Mouse (Mus musculus): ENCODE results near the gene Rps6ka5. TPM values are rescaled to one million over a fixed set of nuclear protein-coding genes. Genes with fewer than 3 reads are reported as not detected.
A peak's percentile ranks its signal among the peaks of the same experiment; 100 is the strongest.

The Rps6ka5 gene
- polyA plus RNA-seq, 1 experiment from 2014 or later = 14.4 TPM

DNA sequence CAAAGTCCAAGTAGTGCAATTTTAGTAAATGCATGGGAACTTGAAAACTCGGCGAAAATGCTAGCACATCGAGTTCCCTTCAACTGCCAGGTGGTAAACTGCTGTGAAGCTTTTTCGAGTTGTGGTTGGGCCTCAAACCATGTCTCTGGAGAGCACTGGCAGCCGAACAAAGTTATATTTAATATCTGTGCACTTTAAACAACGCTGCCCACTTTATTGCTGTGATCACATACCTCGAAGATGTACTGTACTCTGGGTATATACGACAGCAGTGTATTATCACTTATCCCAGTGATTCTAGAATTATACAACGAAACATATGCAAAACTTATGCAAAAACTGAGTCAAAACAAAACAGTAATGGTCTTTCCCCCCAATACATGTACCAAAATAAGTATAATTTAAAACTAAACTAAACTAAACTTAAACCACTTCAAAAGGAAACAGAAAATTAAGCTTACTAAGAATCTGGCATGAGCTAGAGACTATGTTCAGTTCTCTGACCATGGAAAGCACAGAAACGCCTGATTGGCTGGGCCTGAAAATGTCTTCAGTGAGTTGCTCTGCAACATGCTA is 15.6 kb downstream of the Rps6ka5 start:
- H3K27ac ChIP-seq (ENCODE audit: low read length) = no peak overlapping the region
- H3K9ac ChIP-seq (replicated peaks; ENCODE audit: low read depth, low read length) = no peak overlapping the region
- no peak overlapping the region for H3K4me2 ChIP-seq (ENCODE audit: low read length)
- no peaks in the 10 kb centered on the region for H3K9me3 ChIP-seq (ENCODE audit: control insufficient read depth, low read length)
- no peak overlapping the region for H3K4me3 ChIP-seq (replicated peaks; ENCODE audit: low read length)
- H3K36me3 ChIP-seq (ENCODE audit: control insufficient read depth, insufficient read depth) = no peaks in the 10 kb centered on the region
- no peak for ATAC-seq
- no peaks in the 10 kb centered on the region for H3K27me3 ChIP-seq (replicated peaks; ENCODE audit: control insufficient read depth, insufficient read depth, low read length)
- 77% methylated on average over 10 of the region's 10 CpGs for WGBS
- H3K4me1 ChIP-seq (replicated peaks; ENCODE audit: control insufficient read depth, insufficient read depth, low read length) = 0 out of 2 replicates have a peak, but pooled peaks cover 6% of the 10 kb centered on the region

DNA sequence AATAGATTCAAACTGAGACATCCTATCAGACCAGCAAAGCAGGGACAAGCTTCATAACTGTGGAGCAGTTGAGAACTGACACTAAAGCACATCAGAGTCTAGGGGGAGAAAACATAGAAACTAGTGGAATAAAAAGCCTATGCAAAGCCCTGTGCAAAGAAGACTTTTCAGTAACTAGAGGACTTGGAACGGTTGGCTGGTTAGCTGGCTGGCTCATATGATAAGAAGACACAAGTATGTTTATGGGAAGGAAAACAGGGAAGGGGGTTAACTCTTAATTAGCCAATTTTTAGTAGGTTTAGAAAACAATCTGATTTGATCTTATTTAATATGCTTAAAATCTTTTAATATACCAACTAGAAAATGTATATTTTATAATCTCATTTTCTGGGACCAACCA is 16.4 kb downstream of the Rps6ka5 start:
- Histone ChIP-seq H3K4me2 (ENCODE audit: low read length) (no peak overlapping the region), H3K36me3 (ENCODE audit: control insufficient read depth, insufficient read depth) (no peaks in the 10 kb centered on the region), H3K9me3 (ENCODE audit: control insufficient read depth, low read length) (no peaks in the 10 kb centered on the region), H3K27me3 (replicated peaks; ENCODE audit: control insufficient read depth, insufficient read depth, low read length) (no peaks in the 10 kb centered on the region), H3K27ac (ENCODE audit: low read length) (no peak overlapping the region), H3K4me3 (replicated peaks; ENCODE audit: low read length) (no peak overlapping the region), H3K4me1 (replicated peaks; ENCODE audit: control insufficient read depth, insufficient read depth, low read length) (0 out of 2 replicates have a peak, but pooled peaks cover 6% of the 10 kb centered on the region), H3K9ac (replicated peaks; ENCODE audit: low read depth, low read length) (no peak overlapping the region)
- ATAC-seq = no peak
- 33% methylated on average over 1 of the region's 1 CpGs for WGBS

DNA sequence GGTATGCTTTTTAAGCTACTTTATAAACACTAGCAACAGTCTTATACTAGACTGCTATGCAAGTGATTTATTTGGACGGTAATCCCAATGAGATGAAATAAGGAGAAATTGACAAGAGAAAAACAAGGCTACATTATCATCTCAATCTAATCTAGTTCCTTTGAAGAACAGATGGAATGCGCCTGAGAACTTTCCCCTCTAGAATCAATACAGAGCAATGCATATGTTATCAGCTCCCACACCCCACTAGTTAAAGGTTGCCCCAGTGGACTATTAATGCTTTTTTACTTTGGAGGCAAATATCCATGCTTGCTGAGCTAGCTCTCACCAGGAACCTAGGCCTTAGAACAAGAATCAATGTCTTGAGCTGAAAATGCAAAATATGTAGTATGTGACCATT is 19.5 kb downstream of the Rps6ka5 start:
- Histone ChIP-seq H3K36me3 (ENCODE audit: control insufficient read depth, insufficient read depth) (no peaks in the 10 kb centered on the region), H3K4me3 (replicated peaks; ENCODE audit: low read length) (no peak overlapping the region), H3K9me3 (ENCODE audit: control insufficient read depth, low read length) (no peaks in the 10 kb centered on the region), H3K9ac (replicated peaks; ENCODE audit: low read depth, low read length) (no peak overlapping the region), H3K4me1 (replicated peaks; ENCODE audit: control insufficient read depth, insufficient read depth, low read length) (0 out of 2 replicates have a peak, but pooled peaks cover 6% of the 10 kb centered on the region), H3K27me3 (replicated peaks; ENCODE audit: control insufficient read depth, insufficient read depth, low read length) (no peaks in the 10 kb centered on the region), H3K27ac (ENCODE audit: low read length) (no peak overlapping the region), H3K4me2 (ENCODE audit: low read length) (no peak overlapping the region)
- no peak for ATAC-seq
- WGBS = 96% methylated on average over 2 of the region's 2 CpGs

DNA sequence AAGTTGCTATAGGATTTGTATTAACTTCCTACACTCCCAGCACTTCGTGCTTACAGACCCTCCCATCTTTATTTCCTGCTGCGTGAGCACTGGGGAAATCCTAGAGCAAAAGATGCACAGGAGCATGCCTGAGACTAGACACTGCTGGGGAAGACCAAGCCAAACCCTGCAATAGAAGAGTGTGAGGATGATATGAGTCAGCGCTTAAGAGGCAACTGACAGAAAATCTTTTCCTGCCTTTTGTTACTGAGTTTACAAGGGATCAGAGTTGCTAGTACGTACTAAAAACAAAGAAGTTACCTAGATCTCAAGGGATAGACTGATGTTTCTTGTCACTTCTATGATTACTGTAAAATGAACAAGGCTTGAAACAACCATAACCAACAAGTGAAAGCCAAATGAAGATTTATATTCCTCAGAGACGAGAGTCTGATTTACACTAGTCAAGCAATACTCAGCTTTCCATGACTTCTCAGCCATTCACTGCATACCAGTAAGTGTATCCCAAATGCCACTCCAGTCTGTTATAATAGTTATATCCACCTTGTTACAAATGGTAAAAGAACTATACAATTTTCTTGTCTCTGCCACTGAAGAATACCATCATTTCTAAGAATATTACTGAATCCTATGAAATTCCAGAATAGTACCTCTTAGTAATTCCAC is 21.6 kb downstream of the Rps6ka5 start:
- Histone ChIP-seq H3K27ac (ENCODE audit: low read length) (no peak overlapping the region), H3K27me3 (replicated peaks; ENCODE audit: control insufficient read depth, insufficient read depth, low read length) (no peaks in the 10 kb centered on the region), H3K9me3 (ENCODE audit: control insufficient read depth, low read length) (no peaks in the 10 kb centered on the region), H3K4me1 (replicated peaks; ENCODE audit: control insufficient read depth, insufficient read depth, low read length) (0 out of 2 replicates have a peak, but pooled peaks cover 1% of the 10 kb centered on the region), H3K36me3 (ENCODE audit: control insufficient read depth, insufficient read depth) (no peaks in the 10 kb centered on the region), H3K4me2 (ENCODE audit: low read length) (no peak overlapping the region), H3K4me3 (replicated peaks; ENCODE audit: low read length) (no peak overlapping the region), H3K9ac (replicated peaks; ENCODE audit: low read depth, low read length) (no peak overlapping the region)
- no peak for ATAC-seq
- 90% methylated on average over 5 of the region's 5 CpGs for WGBS

DNA sequence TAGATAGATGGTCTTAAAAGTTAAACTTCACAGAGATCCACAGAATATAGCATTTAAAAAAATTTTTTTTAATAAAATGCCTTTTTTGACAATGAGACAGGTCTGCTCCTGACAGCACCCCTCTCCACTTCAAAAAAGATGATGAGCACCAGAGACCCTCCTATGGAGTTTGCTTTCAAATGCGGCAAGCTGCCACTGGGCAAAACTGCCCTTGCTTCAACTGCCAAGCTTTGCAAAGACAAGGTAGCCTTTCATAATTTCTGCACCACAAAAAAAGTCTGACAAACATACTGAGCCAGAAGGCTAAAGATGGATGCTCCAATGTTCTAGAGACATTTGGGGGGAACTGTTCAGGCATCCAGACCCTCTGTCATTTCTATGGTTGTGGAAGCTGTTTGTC is 28.8 kb downstream of the Rps6ka5 start:
- Histone ChIP-seq H3K4me3 (replicated peaks; ENCODE audit: low read length) (no peak overlapping the region), H3K36me3 (ENCODE audit: control insufficient read depth, insufficient read depth) (no peaks in the 10 kb centered on the region), H3K4me2 (ENCODE audit: low read length) (no peak overlapping the region), H3K9ac (replicated peaks; ENCODE audit: low read depth, low read length) (no peak overlapping the region), H3K27me3 (replicated peaks; ENCODE audit: control insufficient read depth, insufficient read depth, low read length) (no peaks in the 10 kb centered on the region), H3K27ac (ENCODE audit: low read length) (no peak overlapping the region), H3K4me1 (replicated peaks; ENCODE audit: control insufficient read depth, insufficient read depth, low read length) (no peaks in the 10 kb centered on the region; the same call in 1 of the 2 replicates), H3K9me3 (ENCODE audit: control insufficient read depth, low read length) (no peaks in the 10 kb centered on the region)
- ATAC-seq = no peak
- WGBS = 80% methylated on average over 1 of the region's 1 CpGs

DNA sequence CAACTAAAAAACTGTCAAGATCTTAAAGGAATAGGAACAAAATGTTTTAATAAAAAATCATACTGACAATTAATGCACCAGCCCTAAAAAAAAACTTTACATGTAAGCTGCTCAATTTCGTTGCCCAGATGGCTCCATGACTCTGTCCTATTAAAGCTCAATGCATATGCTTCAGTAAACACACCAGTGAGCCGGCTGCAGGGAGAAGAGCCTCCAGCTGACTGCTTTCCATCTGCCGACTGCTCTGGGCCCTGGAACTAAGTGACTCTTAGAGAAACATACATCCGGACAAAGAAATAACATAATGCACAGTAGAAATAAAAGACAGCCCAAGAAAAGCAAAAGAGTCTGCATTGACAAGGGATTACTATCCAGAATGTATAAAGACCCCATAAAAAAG is 30.2 kb downstream of the Rps6ka5 start:
- H3K27me3 ChIP-seq (replicated peaks; ENCODE audit: control insufficient read depth, insufficient read depth, low read length) = no peaks in the 10 kb centered on the region
- H3K4me3 ChIP-seq (replicated peaks; ENCODE audit: low read length) = no peak overlapping the region
- H3K4me1 ChIP-seq (replicated peaks; ENCODE audit: control insufficient read depth, insufficient read depth, low read length) = peaks cover 4% of the 10 kb centered on the region; the same call in 1 of the 2 replicates
- no peak overlapping the region for H3K4me2 ChIP-seq (ENCODE audit: low read length)
- ATAC-seq = peak; percentile 75; the same call in 1 of the 2 replicates
- H3K36me3 ChIP-seq (ENCODE audit: control insufficient read depth, insufficient read depth) = no peaks in the 10 kb centered on the region
- 15% methylated on average over 4 of the region's 4 CpGs for WGBS
- H3K27ac ChIP-seq (ENCODE audit: low read length) = no peak overlapping the region
- no peaks in the 10 kb centered on the region for H3K9me3 ChIP-seq (ENCODE audit: control insufficient read depth, low read length)
- no peak overlapping the region for H3K9ac ChIP-seq (replicated peaks; ENCODE audit: low read depth, low read length)

DNA sequence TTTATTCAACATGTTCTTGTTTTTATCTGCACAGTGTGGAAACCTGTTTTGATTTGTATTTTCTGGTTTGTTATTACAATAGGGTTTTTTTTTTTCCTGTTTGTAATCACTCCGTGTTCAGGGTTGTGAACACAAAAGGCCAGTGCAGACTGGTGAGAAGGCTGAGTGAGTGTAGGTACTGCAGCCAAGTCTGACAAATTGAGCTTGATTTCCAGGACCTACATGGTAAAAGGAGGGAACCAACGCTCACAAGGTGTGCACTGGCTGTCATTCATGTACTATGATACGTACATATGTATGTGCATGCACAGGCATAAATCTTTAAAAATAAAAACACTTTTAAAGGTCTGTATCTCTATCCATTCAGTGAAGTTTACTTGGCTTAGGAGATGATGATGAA is 31.5 kb downstream of the Rps6ka5 start:
- Histone ChIP-seq H3K4me1 (replicated peaks; ENCODE audit: control insufficient read depth, insufficient read depth, low read length) (peaks cover 6% of the 10 kb centered on the region; the same call in 1 of the 2 replicates), H3K36me3 (ENCODE audit: control insufficient read depth, insufficient read depth) (no peaks in the 10 kb centered on the region), H3K27ac (ENCODE audit: low read length) (no peak overlapping the region), H3K4me3 (replicated peaks; ENCODE audit: low read length) (no peak overlapping the region), H3K27me3 (replicated peaks; ENCODE audit: control insufficient read depth, insufficient read depth, low read length) (no peaks in the 10 kb centered on the region), H3K9me3 (ENCODE audit: control insufficient read depth, low read length) (no peaks in the 10 kb centered on the region), H3K4me2 (ENCODE audit: low read length) (no peak overlapping the region), H3K9ac (replicated peaks; ENCODE audit: low read depth, low read length) (no peak overlapping the region)
- no peak for ATAC-seq
- WGBS = 69% methylated on average over 3 of the region's 3 CpGs

DNA sequence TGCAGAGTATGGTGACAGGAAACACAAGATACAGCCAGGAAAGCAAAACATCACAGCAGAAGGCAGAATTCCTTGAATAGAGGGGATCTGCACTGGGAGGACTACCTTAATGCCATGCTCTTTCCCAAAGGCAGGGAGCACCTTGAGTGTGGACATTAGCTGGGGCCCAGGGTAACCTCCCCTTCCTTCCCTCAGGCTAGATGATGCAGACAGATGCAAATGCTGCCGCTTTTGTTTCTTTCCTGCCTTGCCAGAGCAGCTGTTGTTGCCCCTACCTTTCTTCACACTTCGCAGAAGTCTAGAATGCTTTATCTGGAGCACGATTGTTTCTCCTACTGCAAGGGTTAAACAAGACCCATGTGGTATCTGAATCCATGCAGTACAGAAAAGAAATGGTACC is 34.6 kb downstream of the Rps6ka5 start:
- no peaks in the 10 kb centered on the region for H3K27me3 ChIP-seq (replicated peaks; ENCODE audit: control insufficient read depth, insufficient read depth, low read length)
- ATAC-seq = no peak
- H3K9ac ChIP-seq (replicated peaks; ENCODE audit: low read depth, low read length) = no peak overlapping the region
- no peak overlapping the region for H3K27ac ChIP-seq (ENCODE audit: low read length)
- 56% methylated on average over 3 of the region's 3 CpGs for WGBS
- H3K4me2 ChIP-seq (ENCODE audit: low read length) = no peak overlapping the region
- no peaks in the 10 kb centered on the region for H3K9me3 ChIP-seq (ENCODE audit: control insufficient read depth, low read length)
- H3K4me1 ChIP-seq (replicated peaks; ENCODE audit: control insufficient read depth, insufficient read depth, low read length) = peaks cover 6% of the 10 kb centered on the region; the same call in 1 of the 2 replicates
- no peaks in the 10 kb centered on the region for H3K36me3 ChIP-seq (ENCODE audit: control insufficient read depth, insufficient read depth)
- H3K4me3 ChIP-seq (replicated peaks; ENCODE audit: low read length) = no peak overlapping the region

DNA sequence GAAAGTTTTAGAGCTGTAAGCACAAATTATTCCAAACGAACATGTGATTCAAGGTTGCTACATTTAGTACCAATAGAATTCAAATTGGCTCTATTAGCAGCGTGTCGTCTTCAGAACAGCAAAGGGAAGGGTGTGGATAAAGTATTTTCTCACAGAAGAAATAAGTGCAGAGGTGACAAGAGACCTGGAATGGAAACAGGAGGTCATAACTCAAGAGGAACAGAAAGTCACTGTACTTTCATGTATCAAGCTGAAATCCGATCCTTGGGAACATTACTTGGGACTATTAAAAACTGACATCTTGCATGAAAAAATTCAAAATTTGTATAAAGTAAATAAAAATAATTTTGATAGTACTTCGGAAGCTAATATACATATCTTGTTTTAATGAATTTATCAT is 36.3 kb downstream of the Rps6ka5 start:
- no peak overlapping the region for H3K9ac ChIP-seq (replicated peaks; ENCODE audit: low read depth, low read length)
- H3K27ac ChIP-seq (ENCODE audit: low read length) = no peak overlapping the region
- no peaks in the 10 kb centered on the region for H3K27me3 ChIP-seq (replicated peaks; ENCODE audit: control insufficient read depth, insufficient read depth, low read length)
- 57% methylated on average over 5 of the region's 5 CpGs for WGBS
- H3K4me1 ChIP-seq (replicated peaks; ENCODE audit: control insufficient read depth, insufficient read depth, low read length) = peaks cover 6% of the 10 kb centered on the region; the same call in 1 of the 2 replicates
- H3K9me3 ChIP-seq (ENCODE audit: control insufficient read depth, low read length) = no peaks in the 10 kb centered on the region
- no peak overlapping the region for H3K4me3 ChIP-seq (replicated peaks; ENCODE audit: low read length)
- ATAC-seq = no peak
- no peak overlapping the region for H3K4me2 ChIP-seq (ENCODE audit: low read length)
- no peaks in the 10 kb centered on the region for H3K36me3 ChIP-seq (ENCODE audit: control insufficient read depth, insufficient read depth)

Data from forebrain, embryonic 16.5 days (tissue).